ENCODE assay signal across 15 mouse cellular contexts in the genomic region with DNA sequence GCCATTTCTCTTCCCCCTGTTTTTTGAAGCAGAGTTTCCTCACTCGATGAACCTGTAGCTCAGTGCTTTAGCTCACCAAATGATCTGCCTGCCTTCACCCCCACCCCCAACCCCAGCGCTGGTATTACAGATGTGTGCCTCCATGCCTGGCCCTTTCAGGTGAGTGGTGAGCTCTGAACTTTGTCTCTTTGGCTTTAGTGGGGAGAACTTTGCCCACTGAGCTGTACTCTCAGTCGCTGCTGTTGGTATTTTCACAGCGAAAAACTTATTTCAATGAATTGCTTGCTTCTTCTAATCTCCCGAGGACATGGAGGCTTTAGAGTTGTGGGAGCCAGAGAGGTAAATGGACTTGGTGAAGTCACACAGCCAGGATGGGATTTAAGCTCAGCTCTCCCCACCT. TPM values are rescaled to one million over a fixed set of nuclear protein-coding genes. Genes with fewer than 3 reads are reported as not detected.
"Had no signal": no experiment of that assay in that cellular context is flagged by ENCODE, and none has a peak within 500 bp of the region (broad histone marks: within the 10 kb centered on the region; RNA-seq: fewer than 3 reads in every experiment).

No protein-coding gene starts in this region.

- ATAC-seq: hindbrain, embryonic 16.5 days; inflammation-experienced regulatory T-cells, adult 6 months; intestine, postnatal 0 days; liver, embryonic 12.5 days had no signal

- H3K9ac ChIP-seq: liver, embryonic 12.5 days; lung, embryonic 15.5 days; neural tube, embryonic 12.5 days; stomach, embryonic 15.5 days had no signal

- H3K9me3 ChIP-seq: limb, embryonic 10.5 days; liver, embryonic 12.5 days; lung, embryonic 15.5 days; megakaryocyte, embryonic 14.5 days; neural tube, embryonic 12.5 days; stomach, embryonic 15.5 days had no signal

- H3K36me3 ChIP-seq: limb, embryonic 10.5 days; liver, embryonic 12.5 days; lung, embryonic 15.5 days; neural tube, embryonic 12.5 days; stomach, embryonic 15.5 days had no signal

- H3K4me2 ChIP-seq: liver, embryonic 12.5 days; lung, embryonic 15.5 days; neural tube, embryonic 12.5 days; stomach, embryonic 15.5 days had no signal

- H3K4me1 ChIP-seq: liver, embryonic 12.5 days; lung, embryonic 15.5 days; megakaryocyte, embryonic 14.5 days; stomach, embryonic 15.5 days had no signal

- H3K27ac ChIP-seq: left cerebral cortex, adult 2 months; limb, embryonic 10.5 days; liver, embryonic 12.5 days; lung, embryonic 15.5 days; macrophage; stomach, embryonic 15.5 days had no signal

- H3K4me3 ChIP-seq: left cerebral cortex, adult 2 months; limb, embryonic 10.5 days; liver, embryonic 12.5 days; lung, embryonic 15.5 days; neural tube, embryonic 12.5 days; stomach, embryonic 15.5 days had no signal

- H3K27me3 ChIP-seq: lung, embryonic 15.5 days; stomach, embryonic 15.5 days had no signal

- DNase-seq: lung, postnatal 14 days; right cerebral cortex, postnatal 14 days; thymus, adult 2 months; thymus, postnatal 25 days had no signal

RNA-seq across cellular contexts. Expression of a gene that starts 53.5 kb away (rescaled TPM):
- polyA plus RNA-seq: inflammation-experienced regulatory T-cells, adult 6 months had no signal
